Mouse (Mus musculus): ENCODE data around the gene Diaph2.

- TF ChIP-seq POLR2A (IDR thresholded peaks at IDR 0.05; ENCODE audit: insufficient read depth, low read depth, low read length) (no peak), CTCF (IDR thresholded peaks at IDR 0.05; ENCODE audit: insufficient read depth, low read depth, low read length) (no peak)
Observed at GRCm38 (mm10) chrX:130173126-130173525, 423.6 kb downstream of the Diaph2 start.
